Mouse (Mus musculus): ENCODE results near the gene 9330182L06Rik.
A peak's percentile ranks its signal among the peaks of the same experiment; 100 is the strongest.

Gene 9330182L06Rik

GRCm38 (mm10) chr5:9265586-9266279 is at the start of gene 9330182L06Rik:
Gene 9330182L06Rik (plus strand): TSS chr5:9266118.
- DNase-seq (ENCODE audit: low spot score), result peak; percentile 90

- no peak for DNase-seq (ENCODE audit: low spot score)
These were observed 38.4 kb upstream of the 9330182L06Rik start for GRCm38 (mm10) chr5:9227456-9228008.

GRCm38 (mm10) chr5:9264361-9264760 is 1.6 kb upstream of the 9330182L06Rik start:
- peak; percentile 38 for DNase-seq (ENCODE audit: low spot score)

- DNase-seq (ENCODE audit: low spot score), result peak; percentile 38
These were observed 484 bp downstream of the 9330182L06Rik start for GRCm38 (mm10) chr5:9266280-9266923.

- DNase-seq (ENCODE audit: low spot score), result peak; percentile 59
These were observed 3.7 kb downstream of the 9330182L06Rik start for GRCm38 (mm10) chr5:9269666-9270065.

- DNase-seq (ENCODE audit: low spot score), result no peak
These were observed 7.1 kb downstream of the 9330182L06Rik start for GRCm38 (mm10) chr5:9272976-9273375.

GRCm38 (mm10) chr5:9295777-9296549 is 30.0 kb downstream of the 9330182L06Rik start:
- DNase-seq (ENCODE audit: low spot score), result no peak

GRCm38 (mm10) chr5:9296550-9296928 is 30.6 kb downstream of the 9330182L06Rik start:
- DNase-seq (ENCODE audit: low spot score), result no peak

- peak; percentile 76 for DNase-seq (ENCODE audit: low spot score)
These were observed 60.9 kb downstream of the 9330182L06Rik start for GRCm38 (mm10) chr5:9326863-9327262.

- DNase-seq (ENCODE audit: low spot score), result no peak
These were observed 61.6 kb downstream of the 9330182L06Rik start for GRCm38 (mm10) chr5:9327528-9327927.

GRCm38 (mm10) chr5:9338756-9339510 is 73.0 kb downstream of the 9330182L06Rik start:
- DNase-seq (ENCODE audit: low spot score), result peak; percentile 66

- DNase-seq (ENCODE audit: low spot score), result peak; percentile 86
These were observed 73.7 kb downstream of the 9330182L06Rik start for GRCm38 (mm10) chr5:9339511-9340173.

- DNase-seq (ENCODE audit: low spot score), result peak; percentile 57
These were observed 78.7 kb downstream of the 9330182L06Rik start for GRCm38 (mm10) chr5:9344581-9344980.

- peak; percentile 40 for DNase-seq (ENCODE audit: low spot score)
These were observed 79.2 kb downstream of the 9330182L06Rik start for GRCm38 (mm10) chr5:9345038-9345617.

- DNase-seq (ENCODE audit: low spot score), result no peak
These were observed 79.7 kb downstream of the 9330182L06Rik start for GRCm38 (mm10) chr5:9345625-9346024.

GRCm38 (mm10) chr5:9346510-9346909 is 80.6 kb downstream of the 9330182L06Rik start:
- no peak for DNase-seq (ENCODE audit: low spot score)

- no peak for DNase-seq (ENCODE audit: low spot score)
These were observed 86.2 kb downstream of the 9330182L06Rik start for GRCm38 (mm10) chr5:9352163-9352562.

- DNase-seq (ENCODE audit: low spot score), result no peak
These were observed 86.7 kb downstream of the 9330182L06Rik start for GRCm38 (mm10) chr5:9352646-9353045.

GRCm38 (mm10) chr5:9354257-9354656 is 88.3 kb downstream of the 9330182L06Rik start:
- no peak for DNase-seq (ENCODE audit: low spot score)

GRCm38 (mm10) chr5:9358076-9358475 is 92.2 kb downstream of the 9330182L06Rik start:
- DNase-seq (ENCODE audit: low spot score), result peak; percentile 59

All from MN1 (cell line).